Mouse (Mus musculus) forebrain, embryonic 11.5 days (tissue): ENCODE measurements around the gene Neb. TPM values are rescaled to one million over a fixed set of nuclear protein-coding genes. Genes with fewer than 3 reads are reported as not detected.

Experiments
- microRNA-seq: library from miRNA; unstranded; fragments of <30 nt; microRNA quantifications from one replicate; pipeline ENCODE4, GENCODE M21; 2016; ENCODE audit not compliant: insufficient number of aligned reads
- polyA plus RNA-seq: library from polyadenylated mRNA; unstranded; fragments of >200 nt; fragmentation: Nextera tagmentation; extraction: Ambion mirVana; gene quantifications from 2 replicates; pipeline ENCODE4 v1.2.1, GENCODE M21; 2014

Neb gene
- polyA plus RNA-seq, 1 experiment from 2014 or later = 0.39 TPM

Small RNA genes lying within 50 kb of the gene (microRNA-seq; reads per million reads assigned to microRNA genes)
- gene Gm22095 = not detected

Other genes starting within 250 kb of the Neb start
- gene Arl5a, start 46.4 kb upstream of the Neb start, polyA plus RNA-seq = 73.5 and 77.8 TPM in 2 replicates